Mouse (Mus musculus): Measurements from ENCODE around the gene Thap3. TPM values are rescaled to one million over a fixed set of nuclear protein-coding genes. Genes with fewer than 3 reads are reported as not detected.
A peak's percentile ranks its signal among the peaks of the same experiment; 100 is the strongest.

Gene Thap3
- total and polyA plus RNA-seq, 3 experiments, result 11.0 to 27.6 (median 12.8) TPM

DNA sequence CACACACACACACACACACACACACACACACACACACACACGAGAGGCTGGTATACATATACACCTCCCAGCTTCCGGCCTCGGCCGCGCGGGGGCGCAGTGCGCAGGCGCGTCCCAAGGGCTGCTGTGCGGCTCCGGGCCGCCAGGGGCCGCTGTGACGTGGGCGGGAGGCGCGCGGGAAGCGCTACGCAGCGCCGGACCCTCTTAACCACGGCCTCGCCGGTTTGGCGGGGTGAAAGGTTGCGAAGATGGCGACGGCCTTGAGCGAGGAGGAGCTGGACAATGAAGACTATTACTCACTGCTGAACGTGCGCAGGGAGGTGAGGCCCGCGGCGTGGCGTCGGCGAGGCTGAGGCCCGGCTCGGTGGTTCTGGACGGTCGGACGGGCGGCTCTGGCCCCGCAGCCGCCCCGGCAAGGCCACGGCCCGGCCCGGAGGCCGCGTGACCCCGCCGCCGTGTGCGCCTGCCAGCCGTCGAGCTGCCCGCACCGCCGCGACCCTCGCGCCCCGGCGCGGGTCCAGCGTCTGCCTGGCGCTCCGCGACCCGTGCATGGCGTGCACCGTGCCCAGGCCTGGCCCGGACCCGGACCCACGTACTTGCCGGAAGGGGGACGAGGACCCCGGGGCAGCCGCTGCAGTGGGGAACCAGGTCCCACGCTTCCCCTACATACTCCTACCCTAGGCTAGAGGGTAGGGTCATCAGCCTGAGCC lies 55.1 kb downstream of the Thap3 start, which contains the start of gene Dnajc11 (continued):
- TF ChIP-seq KAT2A (IDR thresholded peaks at IDR 0.05; ENCODE audit: insufficient replicate concordance, low read length), result peak; percentile 91; the same call in 1 of the 2 replicates
- peak; percentile 47; the same call in 1 of the 2 replicates for TF ChIP-seq SIN3A (IDR thresholded peaks at IDR 0.05; ENCODE audit: low read length)
- no peak for TF ChIP-seq ETS1 (conservative IDR thresholded peaks at IDR 0.05; ENCODE audit: low read depth, low read length)
- peak; percentile 78 for TF ChIP-seq TBP (conservative IDR thresholded peaks at IDR 0.05; ENCODE audit: low read depth, low read length)
- TF ChIP-seq ZMIZ1 (IDR thresholded peaks at IDR 0.05; ENCODE audit: low read depth, low read length), result no peak
- no peak for TF ChIP-seq MAZ (IDR thresholded peaks at IDR 0.05; ENCODE audit: low read depth, low read length)
- TF ChIP-seq EP300 (IDR thresholded peaks at IDR 0.05; ENCODE audit: low read length), result no peak
- no peak for TF ChIP-seq RCOR1 (conservative IDR thresholded peaks at IDR 0.05; ENCODE audit: low read depth, low read length)
- peak; percentile 68 for TF ChIP-seq MXI1 (IDR thresholded peaks at IDR 0.05; ENCODE audit: low read depth, low read length)
- no peak for TF ChIP-seq MYC (IDR thresholded peaks at IDR 0.05; ENCODE audit: low read depth, low read length)
- peak; percentile 81 for TF ChIP-seq POLR2A (IDR thresholded peaks at IDR 0.05; ENCODE audit: low read depth, low read length)
- no peak for TF ChIP-seq USF1 (IDR thresholded peaks at IDR 0.05; ENCODE audit: low read depth, low read length)
- TF ChIP-seq PAX5 (IDR thresholded peaks at IDR 0.05; ENCODE audit: low read length), result no peak
- peak; percentile 88 for TF ChIP-seq HCFC1 (IDR thresholded peaks at IDR 0.05; ENCODE audit: low read depth, low read length)
- no peak for TF ChIP-seq ZNF384 (IDR thresholded peaks at IDR 0.05; ENCODE audit: low read depth, low read length)
- TF ChIP-seq CHD1 (IDR thresholded peaks at IDR 0.05; ENCODE audit: low read depth, low read length), result no peak
- no peak for TF ChIP-seq USF2 (conservative IDR thresholded peaks at IDR 0.05; ENCODE audit: low read depth, low read length)

Other genes starting within 250 kb of the Thap3 start
- gene Camta1, start 127.1 kb downstream of the Thap3 start, total RNA-seq (2012; rRNA removed), result 9.8 and 9.9 TPM in 2 replicates
- gene Camta1, start 127.1 kb downstream of the Thap3 start, total RNA-seq (2014; rRNA removed), result 15.3 and 21.3 TPM in 2 replicates
- gene Camta1, start 127.1 kb downstream of the Thap3 start, polyA plus RNA-seq (2012; ENCODE audit: insufficient read length, low read depth), result 27.2 and 32.5 TPM in 2 replicates
- gene Dnajc11, start 55.3 kb downstream of the Thap3 start, total RNA-seq (2012; rRNA removed), result 63.5 and 81.2 TPM in 2 replicates
- gene Dnajc11, start 55.3 kb downstream of the Thap3 start, total RNA-seq (2014; rRNA removed), result 73.7 and 75.6 TPM in 2 replicates
- gene Dnajc11, start 55.3 kb downstream of the Thap3 start, polyA plus RNA-seq (2012; ENCODE audit: insufficient read length, low read depth), result 102 and 133 TPM in 2 replicates
- 4.9 and 5.0 TPM in 2 replicates for gene Phf13, start 7.3 kb upstream of the Thap3 start, total RNA-seq (2012; rRNA removed)
- 1.9 and 2.1 TPM in 2 replicates for gene Phf13, start 7.3 kb upstream of the Thap3 start, total RNA-seq (2014; rRNA removed)
- gene Phf13, start 7.3 kb upstream of the Thap3 start, polyA plus RNA-seq (2012; ENCODE audit: insufficient read length, low read depth), result 3.9 and 4.9 TPM in 2 replicates
- gene Klhl21, start 19.8 kb upstream of the Thap3 start, total RNA-seq (2012; rRNA removed), result 7.1 and 9.5 TPM in 2 replicates
- 4.4 and 4.9 TPM in 2 replicates for gene Klhl21, start 19.8 kb upstream of the Thap3 start, total RNA-seq (2014; rRNA removed)
- 9.1 and 9.4 TPM in 2 replicates for gene Klhl21, start 19.8 kb upstream of the Thap3 start, polyA plus RNA-seq (2012; ENCODE audit: insufficient read length, low read depth)
- gene Zbtb48, start 38.7 kb upstream of the Thap3 start, total RNA-seq (2012; rRNA removed), result 7.4 and 10.5 TPM in 2 replicates
- 8.6 and 10.5 TPM in 2 replicates for gene Zbtb48, start 38.7 kb upstream of the Thap3 start, total RNA-seq (2014; rRNA removed)
- gene Zbtb48, start 38.7 kb upstream of the Thap3 start, polyA plus RNA-seq (2012; ENCODE audit: insufficient read length, low read depth), result 13.6 and 14.0 TPM in 2 replicates
- gene Tas1r1, start 49.6 kb upstream of the Thap3 start, total RNA-seq (2012; rRNA removed), result 0.13 and 0.21 TPM in 2 replicates
- not detected in 2 replicates for gene Tas1r1, start 49.6 kb upstream of the Thap3 start, total RNA-seq (2014; rRNA removed)
- not detected in 2 replicates for gene Tas1r1, start 49.6 kb upstream of the Thap3 start, polyA plus RNA-seq (2012; ENCODE audit: insufficient read length, low read depth)
- gene Nol9, start 50.3 kb upstream of the Thap3 start, total RNA-seq (2012; rRNA removed), result 44.8 and 53.6 TPM in 2 replicates
- gene Nol9, start 50.3 kb upstream of the Thap3 start, total RNA-seq (2014; rRNA removed), result 44.7 and 47.2 TPM in 2 replicates
- gene Nol9, start 50.3 kb upstream of the Thap3 start, polyA plus RNA-seq (2012; ENCODE audit: insufficient read length, low read depth), result 54.3 and 60.5 TPM in 2 replicates
- 1.6 and 2.1 TPM in 2 replicates for gene Plekhg5, start 83.5 kb upstream of the Thap3 start, total RNA-seq (2012; rRNA removed)
- 0.05 and 0.09 TPM in 2 replicates for gene Plekhg5, start 83.5 kb upstream of the Thap3 start, total RNA-seq (2014; rRNA removed)
- 0.82 and 1.1 TPM in 2 replicates for gene Plekhg5, start 83.5 kb upstream of the Thap3 start, polyA plus RNA-seq (2012; ENCODE audit: insufficient read length, low read depth)
- gene Tnfrsf25, start 126.9 kb upstream of the Thap3 start, total RNA-seq (2012; rRNA removed), result 0.38 and 1.5 TPM in 2 replicates
- not detected in 2 replicates for gene Tnfrsf25, start 126.9 kb upstream of the Thap3 start, total RNA-seq (2014; rRNA removed)
- gene Tnfrsf25, start 126.9 kb upstream of the Thap3 start, polyA plus RNA-seq (2012; ENCODE audit: insufficient read length, low read depth), result not detected in 2 replicates
- 0.04 and 0.25 TPM in 2 replicates for gene Espn, start 163.4 kb upstream of the Thap3 start, total RNA-seq (2012; rRNA removed)
- gene Espn, start 163.4 kb upstream of the Thap3 start, total RNA-seq (2014; rRNA removed), result not detected in 2 replicates
- 0.08 TPM in 1 of 2 replicates, not detected in the other for gene Espn, start 163.4 kb upstream of the Thap3 start, polyA plus RNA-seq (2012; ENCODE audit: insufficient read length, low read depth)
- not detected in 2 replicates for gene Hes2, start 169.9 kb upstream of the Thap3 start, total RNA-seq (2012; rRNA removed)
- not detected in 2 replicates for gene Hes2, start 169.9 kb upstream of the Thap3 start, total RNA-seq (2014; rRNA removed)
- gene Hes2, start 169.9 kb upstream of the Thap3 start, polyA plus RNA-seq (2012; ENCODE audit: insufficient read length, low read depth), result not detected in 2 replicates
- gene Acot7, start 189.1 kb upstream of the Thap3 start, total RNA-seq (2012; rRNA removed), result 55.1 and 61.6 TPM in 2 replicates
- 29.0 TPM in 2 replicates for gene Acot7, start 189.1 kb upstream of the Thap3 start, total RNA-seq (2014; rRNA removed)
- gene Acot7, start 189.1 kb upstream of the Thap3 start, polyA plus RNA-seq (2012; ENCODE audit: insufficient read length, low read depth), result 71.1 and 83.3 TPM in 2 replicates

Data from CH12.LX (cell line).